Mouse (Mus musculus) limb, embryonic 13.5 days (tissue): ENCODE results near the gene Gm7137. TPM values are rescaled to one million over a fixed set of nuclear protein-coding genes. Genes with fewer than 3 reads are reported as not detected.
"Not testable (repeated sequence)": the region's sequence is repeated elsewhere in the genome, so short reads cannot be mapped to it uniquely, and the experiment has no call there.

Source experiments
- ATAC-seq: fragments of 200-750 bp; cut with Nextera tagmentation; 2 replicates; pipeline ENCODE4 v1.8.0; 2017; ENCODE audit warnings: low read depth, moderate number of reproducible peaks, moderate TSS enrichment; ENCODE audit not compliant: low FRiP score
- H3K27ac ChIP-seq: fragments of 300-500 bp; sonication (generic); 2 replicates; pipeline ENCODE4 v1.5.1; 2015; ENCODE audit warnings: inconsistent platforms, mild to moderate bottlenecking, moderate library complexity
- H3K27me3 ChIP-seq: fragments of 300-500 bp; sonication (generic); 2 replicates; pipeline ENCODE4 v1.6.1; 2015; ENCODE audit warnings: mild to moderate bottlenecking, inconsistent platforms
- H3K36me3 ChIP-seq: fragments of 300-500 bp; sonication (generic); 2 replicates; pipeline ENCODE4 v1.6.1; 2015; ENCODE audit warnings: inconsistent platforms, mild to moderate bottlenecking, moderate library complexity
- H3K4me1 ChIP-seq: fragments of 300-500 bp; sonication (generic); 2 replicates; pipeline ENCODE4 v1.6.1; 2015; ENCODE audit warnings: inconsistent platforms
- H3K4me2 ChIP-seq: fragments of 300-500 bp; sonication (generic); replicated peaks from 2 replicates; pipeline ENCODE4 v1.6.1; 2015; ENCODE audit warnings: inconsistent platforms, mild to moderate bottlenecking, moderate library complexity
- H3K4me3 ChIP-seq: fragments of 300-500 bp; sonication (generic); 2 replicates; pipeline ENCODE4 v1.5.1; 2015; ENCODE audit warnings: moderate library complexity, mild to moderate bottlenecking, inconsistent platforms
- H3K9ac ChIP-seq: fragments of 300-500 bp; sonication (generic); 2 replicates; pipeline ENCODE4 v1.6.1; 2015; ENCODE audit warnings: mild to moderate bottlenecking, inconsistent platforms
- H3K9me3 ChIP-seq: fragments of 300-500 bp; sonication (generic); 2 replicates; pipeline ENCODE4 v1.6.1; 2016; ENCODE audit warnings: inconsistent platforms
- WGBS: fragments of 180-500 bp; shearing (Covaris S2); methylation state at CpG from one replicate; pipeline ENCODE4 v1.1.7; 2015; 5-methylcytosine and 5-hydroxymethylcytosine counted together
- polyA plus RNA-seq: library from polyadenylated mRNA; unstranded; fragments of >200 nt; fragmentation: Nextera tagmentation; extraction: Ambion mirVana; gene quantifications from 2 replicates; pipeline ENCODE4 v1.2.1, GENCODE M21; 2015

The Gm7137 gene
- polyA plus RNA-seq: not detected in 2 replicates

DNA sequence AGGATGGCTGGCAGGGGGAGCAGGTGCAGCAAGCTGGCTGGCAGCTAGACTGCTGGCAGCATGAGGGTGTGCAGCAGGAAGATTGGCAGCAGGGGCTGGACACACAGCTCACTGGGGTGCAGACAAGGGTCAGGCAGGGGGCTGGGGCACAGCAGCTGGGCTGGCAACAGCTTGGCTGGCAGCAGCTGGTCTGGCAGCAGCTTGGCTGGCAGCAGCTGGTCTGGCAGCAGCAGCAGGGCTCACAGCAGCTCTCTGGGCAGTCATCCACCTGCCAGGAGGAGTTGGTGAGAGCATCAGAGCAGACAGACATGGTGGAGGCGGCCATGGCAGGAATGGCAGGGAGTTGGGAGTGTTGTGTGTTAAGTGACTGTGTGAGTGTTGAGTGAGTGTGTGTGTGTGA, at the start of gene Gm7137:
TSS of gene Gm7137 (minus strand) at position 325 of the 400 bp plus-strand sequence.
- not testable (repeated sequence) for ATAC-seq, H3K36me3 ChIP-seq, H3K9ac ChIP-seq, H3K27ac ChIP-seq, H3K9me3 ChIP-seq, H3K4me1 ChIP-seq, H3K4me2 ChIP-seq, H3K4me3 ChIP-seq, H3K27me3 ChIP-seq
- 63% methylated on average over 1 of the region's 1 CpGs for WGBS

DNA sequence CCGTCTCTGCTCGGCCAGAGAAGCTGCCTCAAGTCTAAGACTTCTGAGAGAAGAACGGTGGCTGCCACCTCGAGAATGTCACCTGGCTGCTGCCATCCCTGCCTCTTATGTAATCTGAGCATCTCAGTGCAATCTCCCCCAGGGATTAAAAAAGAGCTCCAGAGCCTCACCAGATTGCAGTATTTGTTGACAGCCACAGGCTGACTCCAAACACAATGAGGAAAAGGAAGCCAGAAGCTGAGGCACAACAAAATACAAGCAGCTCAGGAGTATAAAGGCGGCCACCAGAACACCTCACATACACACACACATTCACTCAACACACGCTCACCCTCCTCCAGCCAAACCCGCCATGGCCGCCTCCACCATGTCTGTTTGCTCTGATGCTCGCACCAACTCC, 47.6 kb upstream of the Gm7137 start, which contains the start of gene Krtap10-10:
TSS of gene Krtap10-10 (plus strand) at position 301 of the 400 bp plus-strand sequence.
- Histone ChIP-seq H3K27me3 (no peaks in the 10 kb centered on the region), H3K4me3 (no peak within 1 kb of the TSS), H3K9ac (no peak within 1 kb of the TSS), H3K4me2 (no peak within 1 kb of the TSS), H3K9me3 (no peaks in the 10 kb centered on the region), H3K27ac (no peak within 1 kb of the TSS), H3K36me3 (no peaks in the 10 kb centered on the region), H3K4me1 (no peaks in the 10 kb centered on the region)
- 67% methylated on average over 9 of the region's 9 CpGs for WGBS
- ATAC-seq: no peak

DNA sequence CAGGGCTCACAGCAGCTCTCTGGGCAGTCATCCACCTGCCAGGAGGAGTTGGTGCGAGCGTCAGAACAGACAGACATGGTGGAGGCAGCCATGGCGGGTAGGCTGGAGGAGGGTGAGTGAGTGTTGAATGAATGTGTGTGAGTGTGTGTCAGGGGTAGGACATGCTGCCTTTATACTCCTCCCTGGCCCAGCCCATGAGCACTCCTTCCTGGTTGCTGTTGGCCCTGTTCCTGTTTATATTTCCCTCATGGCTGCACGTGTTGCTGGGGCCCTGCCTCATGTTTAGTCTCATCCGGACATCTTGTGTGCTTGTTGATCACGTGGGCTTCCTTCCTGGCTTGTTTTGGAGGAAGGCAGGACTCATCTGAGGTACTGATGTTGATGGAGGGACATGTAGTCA, 39.0 kb upstream of the Gm7137 start, which contains the start of gene Krtap10-4:
TSS of gene Krtap10-4 (minus strand) at position 145 of the 400 bp plus-strand sequence.
- no peaks in the 10 kb centered on the region for H3K36me3 ChIP-seq
- H3K9ac ChIP-seq: no peak within 1 kb of the TSS
- 0 out of 2 replicates have a peak, but pooled peaks cover 7% of the 10 kb centered on the region for H3K9me3 ChIP-seq
- H3K27ac ChIP-seq: no peak within 1 kb of the TSS
- no peaks in the 10 kb centered on the region for H3K4me1 ChIP-seq
- no peaks in the 10 kb centered on the region for H3K27me3 ChIP-seq
- ATAC-seq: no peak
- 72% methylated on average over 6 of the region's 6 CpGs for WGBS
- no peak within 1 kb of the TSS for H3K4me2 ChIP-seq
- no peak within 1 kb of the TSS for H3K4me3 ChIP-seq

GRCm38 (mm10) chr10:77819203-77819602, 31.2 kb upstream of the Gm7137 start:
- H3K27me3 ChIP-seq: no peaks in the 10 kb centered on the region
- no peak overlapping the region for H3K4me3 ChIP-seq
- H3K4me1 ChIP-seq: no peaks in the 10 kb centered on the region
- H3K27ac ChIP-seq: no peak overlapping the region
- H3K36me3 ChIP-seq: no peaks in the 10 kb centered on the region
- WGBS: 30% methylated on average over 4 of the region's 4 CpGs
- 0 out of 2 replicates have a peak, but pooled peaks cover 7% of the 10 kb centered on the region for H3K9me3 ChIP-seq
- no peak overlapping the region for H3K4me2 ChIP-seq
- no peak overlapping the region for H3K9ac ChIP-seq
- no peak for ATAC-seq

DNA sequence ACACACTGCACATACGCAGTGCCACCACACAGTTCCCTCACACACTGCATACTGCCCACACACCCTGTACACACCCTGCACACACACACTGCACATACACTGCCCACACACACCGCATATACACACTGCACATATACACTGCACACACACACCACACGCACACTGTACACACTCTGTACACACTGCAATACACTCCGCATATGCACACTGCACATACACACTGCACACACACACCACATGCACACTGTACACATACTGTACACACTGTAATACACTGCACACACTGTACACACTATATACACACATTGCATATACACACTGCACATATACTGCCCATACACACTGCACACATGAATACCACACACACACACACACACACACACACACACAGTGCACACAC, 30.5 kb upstream of the Gm7137 start:
- WGBS: 95% methylated on average over 4 of the region's 4 CpGs
- H3K27ac ChIP-seq: no peak overlapping the region
- H3K4me2 ChIP-seq: no peak overlapping the region
- H3K4me1 ChIP-seq: no peaks in the 10 kb centered on the region
- ATAC-seq: no peak
- H3K27me3 ChIP-seq: no peaks in the 10 kb centered on the region
- no peak overlapping the region for H3K9ac ChIP-seq
- H3K4me3 ChIP-seq: no peak overlapping the region
- H3K9me3 ChIP-seq: 0 out of 2 replicates have a peak, but pooled peaks cover 2% of the 10 kb centered on the region
- no peaks in the 10 kb centered on the region for H3K36me3 ChIP-seq

GRCm38 (mm10) chr10:77815514-77815913, 27.5 kb upstream of the Gm7137 start:
- Histone ChIP-seq H3K36me3 (no peaks in the 10 kb centered on the region), H3K4me3 (no peak overlapping the region), H3K9me3 (no peaks in the 10 kb centered on the region), H3K27me3 (no peaks in the 10 kb centered on the region), H3K9ac (no peak overlapping the region), H3K4me1 (no peaks in the 10 kb centered on the region), H3K27ac (no peak overlapping the region), H3K4me2 (no peak overlapping the region)
- WGBS: 25% methylated on average over 5 of the region's 5 CpGs
- ATAC-seq: no peak

- no peak within 1 kb of the TSS for H3K4me3 ChIP-seq
- H3K9me3 ChIP-seq: 0 out of 2 replicates have a peak, but pooled peaks cover 8% of the 10 kb centered on the region
- no peaks in the 10 kb centered on the region for H3K36me3 ChIP-seq
- no peaks in the 10 kb centered on the region for H3K4me1 ChIP-seq
- no peak within 1 kb of the TSS for H3K9ac ChIP-seq
- 58% methylated on average over 4 of the region's 4 CpGs for WGBS
- no peak within 1 kb of the TSS for H3K27ac ChIP-seq
- ATAC-seq: no peak
- H3K27me3 ChIP-seq: no peaks in the 10 kb centered on the region
- H3K4me2 ChIP-seq: no peak within 1 kb of the TSS
Observed at GRCm38 (mm10) chr10:77814382-77814781, 26.4 kb upstream of the Gm7137 start, which contains the start of gene Gm2696. Gene Gm2696 (plus strand): TSS chr10:77814682.

GRCm38 (mm10) chr10:77811743-77812142, 23.7 kb upstream of the Gm7137 start, which contains the start of gene Gm9507:
Gene Gm9507 (minus strand): TSS chr10:77811843.
- Histone ChIP-seq H3K27me3 (no peaks in the 10 kb centered on the region), H3K27ac (no peak within 1 kb of the TSS), H3K9ac (no peak within 1 kb of the TSS), H3K36me3 (no peaks in the 10 kb centered on the region), H3K4me2 (no peak within 1 kb of the TSS), H3K4me1 (no peaks in the 10 kb centered on the region), H3K4me3 (no peak within 1 kb of the TSS), H3K9me3 (peaks cover 8% of the 10 kb centered on the region; the same call in 1 of the 2 replicates)
- ATAC-seq: no peak
- WGBS: 63% methylated on average over 5 of the region's 5 CpGs

- Histone ChIP-seq H3K36me3 (no peaks in the 10 kb centered on the region), H3K27ac (no peak overlapping the region), H3K4me3 (no peak overlapping the region), H3K9ac (no peak overlapping the region), H3K4me2 (no peak overlapping the region), H3K9me3 (no peaks in the 10 kb centered on the region; the same call in 1 of the 2 replicates), H3K27me3 (no peaks in the 10 kb centered on the region), H3K4me1 (peaks cover 2% of the 10 kb centered on the region; the same call in 1 of the 2 replicates)
- ATAC-seq: no peak
- 72% methylated on average over 3 of the region's 3 CpGs for WGBS
Observed at GRCm38 (mm10) chr10:77804095-77804494, 16.1 kb upstream of the Gm7137 start.

DNA sequence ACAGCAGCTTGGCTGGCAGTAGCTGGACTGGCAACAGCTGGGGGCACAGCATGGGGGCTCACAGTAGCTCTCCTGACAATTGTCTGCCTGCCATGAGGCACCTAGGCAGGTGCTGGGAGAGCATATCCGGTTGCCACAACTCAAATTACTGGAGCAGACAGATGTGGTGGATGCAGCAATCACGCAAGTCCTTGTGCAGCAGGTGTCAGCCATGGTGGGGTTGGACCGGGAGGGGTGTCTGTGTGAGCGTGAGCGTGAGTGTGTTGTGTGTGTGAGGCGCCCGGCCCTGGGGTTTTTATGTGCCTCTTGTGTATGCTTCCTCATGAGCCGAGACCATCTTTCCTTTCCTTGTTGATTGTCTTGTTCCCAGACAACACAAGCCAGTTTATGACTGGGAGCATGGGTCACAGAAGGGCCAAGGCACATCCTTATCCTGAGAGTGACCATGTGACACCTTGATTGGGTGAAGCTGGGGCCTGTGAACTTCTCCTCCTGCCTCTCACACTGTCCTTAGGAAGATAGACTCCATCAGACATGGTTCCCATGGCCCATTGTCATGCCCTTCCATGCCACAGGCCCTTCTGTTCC, 11.0 kb upstream of the Gm7137 start, which contains the start of gene Gm19668:
TSS of gene Gm19668 (minus strand) at position 213 of the 588 bp plus-strand sequence.
- Histone ChIP-seq H3K9me3 (no peaks in the 10 kb centered on the region), H3K36me3 (no peaks in the 10 kb centered on the region), H3K4me3 (no peak within 1 kb of the TSS), H3K27me3 (no peaks in the 10 kb centered on the region), H3K4me1 (peaks cover 18% of the 10 kb centered on the region), H3K9ac (no peak within 1 kb of the TSS), H3K27ac (no peak within 1 kb of the TSS), H3K4me2 (no peak within 1 kb of the TSS)
- peak; percentile 59; the same call in 1 of the 2 replicates for ATAC-seq
- 45% methylated on average over 8 of the region's 8 CpGs for WGBS

- WGBS: 28% methylated on average over 3 of the region's 3 CpGs
- not testable (repeated sequence) for H3K4me3 ChIP-seq, H3K4me2 ChIP-seq, H3K9ac ChIP-seq, H3K9me3 ChIP-seq, H3K27ac ChIP-seq, ATAC-seq, H3K36me3 ChIP-seq, H3K27me3 ChIP-seq
- peaks cover 22% of the 10 kb centered on the region for H3K4me1 ChIP-seq
Observed at GRCm38 (mm10) chr10:77798164-77798920, 10.3 kb upstream of the Gm7137 start.

DNA sequence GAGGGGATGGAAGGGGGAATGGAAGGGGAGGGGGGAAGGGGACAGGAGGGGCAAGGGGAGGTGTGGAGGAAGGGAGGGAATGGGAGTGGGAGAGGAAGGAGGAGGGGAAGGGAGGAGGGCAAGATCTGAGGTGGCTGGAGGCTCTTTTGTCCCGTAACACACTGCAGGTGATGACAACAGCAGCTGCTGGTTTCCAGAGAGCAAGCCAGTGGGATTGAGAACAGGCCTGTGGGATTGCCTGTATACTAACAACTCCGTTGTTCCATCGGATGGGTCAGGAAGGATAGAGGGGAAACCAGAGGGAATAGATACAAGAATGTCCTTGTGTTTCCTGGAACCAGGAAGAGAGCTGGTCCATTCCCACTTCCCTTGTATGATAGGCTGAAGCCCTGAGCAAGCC, 9.7 kb upstream of the Gm7137 start:
- Histone ChIP-seq H3K9me3 (no peaks in the 10 kb centered on the region), H3K27ac (no peak overlapping the region), H3K4me2 (no peak overlapping the region), H3K9ac (no peak overlapping the region), H3K27me3 (no peaks in the 10 kb centered on the region), H3K4me3 (no peak overlapping the region), H3K36me3 (no peaks in the 10 kb centered on the region), H3K4me1 (peaks cover 22% of the 10 kb centered on the region)
- 20% methylated on average over 3 of the region's 3 CpGs for WGBS
- no peak for ATAC-seq
